Mouse (Mus musculus) left cerebral cortex, postnatal 10 days (tissue): Measurements from ENCODE around the gene Ttc17. TPM values are rescaled to one million over a fixed set of nuclear protein-coding genes. Genes with fewer than 3 reads are reported as not detected.

Experiments
- DNase-seq, 2 experiments: peaks; one replicate each; pipeline ENCODE4 v3.0.0; 2021 to 2022; ENCODE audit warnings: low spot score in 2 of 2, mixed read lengths in 1 of 2; ENCODE audit errors: extremely low spot score in 1 of 2
- intact Hi-C: fragments of 180-260 bp; cut with DNase I; formaldehyde crosslinking; loops from one replicate; pipeline ENCODE4 v1.15.1; 2025
- microRNA-seq: library from miRNA; unstranded; fragments of <30 nt; microRNA quantifications from one replicate; pipeline ENCODE4 v1.2.0, GENCODE M21; 2022
- total RNA-seq, 2 experiments: library from RNA; stranded (reverse); gene quantifications; 2 replicates each; pipeline ENCODE4 v1.2.3; 2021

The Ttc17 gene
- total RNA-seq, 2 experiments from 2014 or later: 29.4 to 30.9 TPM

- DNase-seq: no peak
- intact Hi-C loops: no loop called here
Measured at GRCm38 (mm10) chr2:94266381-94267160, 139.9 kb downstream of the Ttc17 start.

GRCm38 (mm10) chr2:94265221-94266191, 141.0 kb downstream of the Ttc17 start:
- peak; percentile 62 to 73 for DNase-seq
- intact Hi-C loops: no loop called here

- no peak for DNase-seq
- intact Hi-C loops: no loop called here
Measured at GRCm38 (mm10) chr2:94264631-94265098, 141.8 kb downstream of the Ttc17 start.

GRCm38 (mm10) chr2:94264006-94264405, 142.5 kb downstream of the Ttc17 start:
- intact Hi-C loops: no loop called here
- no peak for DNase-seq

- peak in 1 of 2 experiments; percentile 77 for DNase-seq
- intact Hi-C loops: no loop called here
Measured at GRCm38 (mm10) chr2:94263530-94263937, 143.0 kb downstream of the Ttc17 start.

GRCm38 (mm10) chr2:94262917-94263529, 143.5 kb downstream of the Ttc17 start:
- intact Hi-C loops: no loop called here
- DNase-seq: no peak

GRCm38 (mm10) chr2:94254102-94254501, 152.4 kb downstream of the Ttc17 start:
- intact Hi-C loops: loop anchor here (5.0 kb wide), 1 partner anchor 33 kb away; no protein-coding TSS in a partner anchor
- no peak for DNase-seq

Small RNAs within 50 kb of the gene (microRNA-seq; reads per million reads assigned to microRNA genes)
- 21.0 reads per million, percentile 40 among the genes with 10 or more reads in this experiment for gene Mir670

Other genes with a start within 250 kb of the Ttc17 start
- 10 to 100 TPM; 75.3 to 78.2 TPM for gene Hsd17b12, start 248.7 kb downstream of the Ttc17 start, total RNA-seq
- gene Api5, start 31.4 kb upstream of the Ttc17 start, total RNA-seq: 10 to 100 TPM; 43.7 to 44.7 TPM